Mouse (Mus musculus): ENCODE measurements around the gene Gm9767.

DNA sequence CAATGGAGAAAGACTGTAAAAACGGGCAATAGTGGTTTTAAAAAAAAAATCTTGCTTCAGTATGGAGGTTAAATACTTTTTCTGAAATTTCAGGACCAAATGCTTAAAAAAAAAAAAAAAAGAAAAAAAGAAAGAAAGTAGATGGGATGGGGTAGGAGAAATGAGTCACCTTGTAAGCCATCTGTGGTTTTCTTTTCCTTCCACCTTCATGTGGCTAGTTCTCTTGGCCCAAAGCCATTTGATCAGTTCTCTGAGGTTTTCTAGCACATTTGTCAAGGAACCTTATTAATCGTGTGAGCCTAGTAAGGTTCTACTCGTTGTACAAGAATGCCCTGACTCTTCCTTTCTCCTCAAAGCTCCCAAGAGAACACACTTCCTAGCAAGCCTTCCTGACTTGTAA is 1.6 kb downstream of the Gm9767 start:
- TF ChIP-seq POLR2A (IDR thresholded peaks at IDR 0.05; ENCODE audit: low read depth, low read length) (no peak), PAX5 (IDR thresholded peaks at IDR 0.05; ENCODE audit: low read length) (no peak), CTCF (conservative IDR thresholded peaks at IDR 0.05 in 1 of 2, IDR thresholded peaks at IDR 0.05 in 1 of 2; ENCODE audit: low read depth in 2 of 2, low read length in 2 of 2) (no peak), MAFK (IDR thresholded peaks at IDR 0.05; ENCODE audit: insufficient replicate concordance, low read length) (no peak), UBTF (IDR thresholded peaks at IDR 0.05; ENCODE audit: low read depth, low read length) (no peak), MEF2A (IDR thresholded peaks at IDR 0.05; ENCODE audit: borderline replicate concordance, low read depth, low read length) (no peak), HCFC1 (IDR thresholded peaks at IDR 0.05; ENCODE audit: low read depth, low read length) (no peak)

Data from CH12.LX (cell line).